Mouse (Mus musculus) embryonic stem cell, embryonic (primary cell): Measurements from ENCODE around the gene Vmn2r2.

Source experiments
- CTCF ChIA-PET, 4 experiments: fragments of 300-600 bp in 2 of 4; fragments of 350-600 bp in 2 of 4; sonication (Branson Sonifier 250); formaldehyde crosslinking; loops; one replicate each; lab custom pipeline; 2022; ENCODE audit warnings: inconsistent platforms in 2 of 4; lab: Charles Lee
- POLR2A ChIA-PET, 4 experiments: fragments of 300-600 bp in 2 of 4; fragments of 350-600 bp in 2 of 4; sonication (Branson Sonifier 250); formaldehyde crosslinking; loops; one replicate each; lab custom pipeline; 2022; ENCODE audit warnings: antibody characterized with exemption in 4 of 4, inconsistent platforms in 1 of 4; lab: Charles Lee

Vmn2r2 gene

DNA sequence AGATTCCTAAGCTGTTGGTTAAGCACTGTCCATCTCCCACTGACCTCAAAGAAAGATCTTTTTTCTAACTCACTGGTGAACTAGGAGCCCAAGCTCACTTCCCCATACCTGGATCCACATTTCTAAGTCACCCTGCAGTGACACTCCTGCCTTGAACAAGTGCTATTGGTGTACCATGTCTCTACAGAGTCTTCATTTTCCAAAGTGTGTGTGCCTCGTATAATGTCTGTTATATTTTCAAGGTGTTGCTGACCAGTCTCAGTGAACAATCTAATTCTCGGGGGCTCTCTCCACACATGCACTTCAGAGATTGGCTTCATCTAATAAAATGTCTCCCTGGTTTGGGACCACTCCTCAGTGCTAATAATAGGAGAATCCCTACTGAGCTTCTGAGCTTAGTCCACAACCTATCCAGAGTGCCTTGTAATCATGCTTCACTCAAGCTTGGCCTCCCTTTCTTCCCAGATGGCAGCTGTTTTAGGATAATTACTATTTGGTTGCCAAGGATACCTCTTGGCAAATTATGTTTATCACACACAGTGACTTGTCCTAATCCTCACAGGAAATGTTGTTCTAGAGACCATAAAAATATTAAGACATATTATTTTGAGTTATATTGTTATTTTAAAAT is at the start of gene Vmn2r2:
Vmn2r2 (minus strand) TSS at position 51 of the 631 bp plus-strand sequence.
- CTCF ChIA-PET, result no interaction called here
- POLR2A ChIA-PET, result no interaction called here

DNA sequence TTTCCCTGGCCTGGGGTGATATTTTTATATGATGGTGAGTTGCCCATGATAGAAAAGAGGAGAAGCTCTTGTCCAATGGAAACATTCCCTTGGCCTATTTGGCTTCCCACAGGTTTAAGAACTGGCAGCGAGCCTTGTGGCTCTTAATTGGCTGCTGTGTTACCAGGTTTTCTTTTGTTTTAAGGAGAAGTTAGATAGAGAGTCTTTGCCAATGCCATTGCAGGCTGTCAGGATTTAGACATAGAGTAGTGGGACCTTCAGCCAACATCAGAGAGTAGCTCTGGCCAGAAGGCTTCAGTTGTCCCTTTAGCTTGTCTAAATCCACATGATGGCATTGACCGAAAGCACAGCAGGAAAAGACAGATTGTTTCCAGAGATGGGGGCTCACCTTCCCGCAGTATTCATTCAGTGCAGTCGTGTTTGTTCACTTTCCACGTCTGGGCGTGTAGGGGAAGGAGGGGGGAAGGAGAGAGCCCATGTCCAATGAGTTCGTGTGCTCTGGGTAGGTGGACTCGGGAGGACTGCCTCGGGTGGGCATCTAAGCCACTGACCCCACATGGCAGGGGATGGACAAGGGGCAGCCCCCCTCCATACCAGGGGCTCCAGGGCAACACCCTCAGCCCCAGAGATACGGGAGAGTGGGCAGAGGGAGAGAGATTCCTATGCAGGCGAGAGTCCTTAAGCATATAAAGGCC is 28.2 kb downstream of the Vmn2r2 start:
- POLR2A ChIA-PET, result no interaction called here
- CTCF ChIA-PET, result no interaction called here

DNA sequence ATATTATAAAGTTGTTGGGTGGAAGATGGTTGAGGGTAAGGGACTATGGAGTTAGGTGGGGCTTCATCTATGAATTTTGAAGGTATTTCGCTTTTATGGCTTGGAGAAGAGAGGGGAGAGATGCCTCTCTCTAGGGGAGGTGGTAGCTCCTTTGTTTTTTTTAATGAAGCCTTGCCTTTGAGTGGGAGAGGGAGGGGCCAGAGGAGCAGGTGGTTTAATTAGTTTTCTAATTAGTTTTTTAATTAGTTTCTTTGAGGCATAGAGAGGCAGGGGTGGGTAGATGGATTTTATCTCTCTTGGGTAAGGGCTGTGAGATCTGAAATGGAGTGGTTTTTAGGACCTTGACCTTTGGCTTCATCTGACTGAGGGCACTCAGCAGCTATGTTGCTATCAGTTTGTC is 29.0 kb downstream of the Vmn2r2 start:
- POLR2A ChIA-PET, result no interaction called here
- CTCF ChIA-PET, result no interaction called here

DNA sequence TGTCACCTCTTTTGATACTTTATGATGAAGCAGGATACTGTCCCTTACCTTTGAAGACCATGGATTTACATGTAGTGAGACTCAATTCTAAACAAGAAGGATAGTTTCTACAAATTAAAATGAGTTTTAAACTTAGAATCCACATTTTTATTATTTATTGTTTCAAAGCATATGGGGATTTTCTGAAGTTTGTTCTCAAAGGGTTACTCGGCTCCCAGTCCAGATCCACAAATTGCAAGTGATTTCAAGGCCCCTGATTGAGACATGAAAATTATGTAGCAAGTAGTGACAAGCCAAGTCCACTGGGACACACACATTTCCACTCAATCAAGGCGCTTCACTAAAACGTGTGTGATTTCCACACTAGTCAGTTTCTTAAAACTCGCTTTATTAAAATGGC is 60.5 kb downstream of the Vmn2r2 start, which contains the start of gene Vmn2r1:
Vmn2r1 (plus strand) TSS at position 301 of the 400 bp plus-strand sequence.
- CTCF ChIA-PET, result no interaction called here
- POLR2A ChIA-PET, result no interaction called here
